Mouse (Mus musculus): ENCODE results near the gene Sbno2. TPM values are rescaled to one million over a fixed set of nuclear protein-coding genes. Genes with fewer than 3 reads are reported as not detected.

The Sbno2 gene
- polyA plus RNA-seq (2016; fragmentation: Nextera tagmentation; extraction: Ambion mirVana), result 15.0 and 15.4 TPM in 2 replicates

DNA sequence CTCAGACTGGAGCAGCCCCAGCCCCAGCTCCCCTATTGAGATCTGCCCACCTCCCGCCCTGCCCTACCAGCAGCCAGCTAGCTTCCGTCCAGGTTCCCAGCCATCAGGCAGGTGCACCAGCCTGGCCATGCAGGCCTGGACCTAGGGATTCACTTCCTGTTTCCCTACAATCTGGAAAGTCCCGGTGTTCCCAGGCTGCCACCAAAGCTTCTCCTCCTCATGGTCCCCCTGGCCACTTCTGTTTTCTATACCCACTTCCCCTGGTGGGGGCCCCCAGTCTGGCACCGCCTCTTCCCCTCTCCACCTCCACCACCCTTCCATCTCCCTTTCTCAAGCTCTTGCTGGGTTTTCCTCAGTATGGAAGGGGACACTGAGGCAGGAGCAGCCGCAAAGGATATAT lies at the start of gene Sbno2:
TSS of gene Sbno2 (minus strand) at position 112 of the 400 bp plus-strand sequence.
- Histone ChIP-seq H3K27ac (peak within 1 kb of the TSS; percentile 42), H3K9me3 (replicated peaks) (no peaks in the 10 kb centered on the region), H3K4me2 (peak within 1 kb of the TSS; percentile 15), H3K27me3 (replicated peaks) (no peaks in the 10 kb centered on the region), H3K9ac (no peak within 1 kb of the TSS), H3K36me3 (0 out of 2 replicates have a peak, but pooled peaks cover 5% of the 10 kb centered on the region), H3K4me1 (peaks cover 54% of the 10 kb centered on the region), H3K4me3 (no peak within 1 kb of the TSS)
- no peak for ATAC-seq
- 52% methylated on average over 5 of the region's 5 CpGs for WGBS (ENCODE audit: insufficient replicate concordance)

DNA sequence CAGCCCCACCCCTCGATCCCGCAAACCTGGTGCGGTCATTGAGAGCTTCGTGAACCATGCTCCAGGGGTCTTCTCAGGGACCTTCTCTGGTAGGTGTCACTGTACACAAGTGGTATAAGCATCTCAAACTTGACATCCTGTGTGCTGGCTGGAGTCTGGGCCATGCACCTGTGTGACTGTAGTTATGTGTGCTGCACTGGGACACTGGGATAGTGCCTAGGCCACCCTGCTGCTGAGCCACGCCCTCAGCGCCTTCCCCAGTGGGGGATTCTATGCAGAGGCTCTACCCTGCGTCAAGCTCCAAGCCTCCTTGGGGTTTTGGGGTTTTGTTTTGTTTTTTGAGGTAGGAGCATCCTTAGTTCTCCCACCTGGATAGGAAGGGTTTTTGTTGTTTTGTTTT lies 49.0 kb upstream of the Sbno2 start:
- peaks cover 80% of the 10 kb centered on the region for H3K36me3 ChIP-seq
- no peaks in the 10 kb centered on the region for H3K9me3 ChIP-seq (replicated peaks)
- WGBS (ENCODE audit: insufficient replicate concordance), result 84% methylated on average over 7 of the region's 7 CpGs
- H3K4me3 ChIP-seq, result no peak overlapping the region
- H3K27me3 ChIP-seq (replicated peaks), result no peaks in the 10 kb centered on the region
- H3K9ac ChIP-seq, result no peak overlapping the region
- no peak for ATAC-seq
- peak overlapping the region; percentile 98; the same call in 1 of the 2 replicates for H3K27ac ChIP-seq
- 0 out of 2 replicates have a peak overlapping the region, but pooled peaks have one; percentile 98 for H3K4me2 ChIP-seq
- peaks cover 98% of the 10 kb centered on the region for H3K4me1 ChIP-seq

DNA sequence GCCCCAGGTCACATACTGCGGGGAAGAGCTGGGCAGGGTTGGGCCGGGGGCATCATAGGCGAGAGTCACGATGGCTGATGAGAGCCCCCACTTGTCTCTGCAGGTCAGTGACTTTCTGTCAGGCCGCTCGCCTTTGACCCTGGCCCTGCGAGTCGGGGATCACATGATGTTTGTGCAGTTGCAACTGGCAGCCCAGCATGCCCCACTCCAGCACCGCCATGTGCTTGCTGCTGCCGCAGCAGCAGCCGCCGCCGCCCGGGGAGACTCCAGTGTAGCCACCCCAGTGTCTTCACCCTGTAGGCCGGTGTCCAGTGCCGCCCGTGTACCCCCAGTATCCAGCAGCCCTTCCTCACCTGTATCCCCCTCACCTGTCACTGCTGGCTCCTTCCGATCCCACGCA lies 48.3 kb upstream of the Sbno2 start:
- Histone ChIP-seq H3K27ac (peak overlapping the region; percentile 98), H3K9ac (no peak overlapping the region), H3K9me3 (replicated peaks) (no peaks in the 10 kb centered on the region), H3K36me3 (peaks cover 80% of the 10 kb centered on the region), H3K4me3 (no peak overlapping the region), H3K4me2 (peak overlapping the region; percentile 98), H3K27me3 (replicated peaks) (no peaks in the 10 kb centered on the region), H3K4me1 (peaks cover 91% of the 10 kb centered on the region)
- ATAC-seq, result no peak
- WGBS (ENCODE audit: insufficient replicate concordance), result 82% methylated on average over 19 of the region's 19 CpGs

DNA sequence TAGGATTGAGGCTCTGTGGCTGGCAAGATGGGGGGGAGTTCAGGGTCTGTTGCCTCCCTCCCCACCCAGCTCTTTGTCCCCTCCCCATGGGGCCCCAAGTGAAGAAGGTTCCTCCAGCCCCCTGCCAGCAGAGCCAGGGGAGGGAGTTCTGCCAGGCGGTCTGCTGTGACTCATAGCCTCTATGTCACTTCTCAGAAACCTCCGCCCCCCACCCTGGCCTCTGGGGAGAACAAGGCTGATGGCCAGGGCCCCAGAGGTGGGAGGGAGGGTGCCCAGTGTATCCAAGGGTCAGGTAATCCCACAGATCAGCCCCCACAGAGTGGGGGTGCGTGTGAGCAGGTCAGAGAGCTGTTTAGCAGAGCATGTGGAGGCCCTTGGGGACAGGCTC lies 47.5 kb upstream of the Sbno2 start:
- Histone ChIP-seq H3K4me2 (peak overlapping the region; percentile 98), H3K9me3 (replicated peaks) (no peaks in the 10 kb centered on the region), H3K4me3 (peak overlapping the region; percentile 85), H3K27me3 (replicated peaks) (no peaks in the 10 kb centered on the region), H3K36me3 (peaks cover 80% of the 10 kb centered on the region), H3K9ac (peak overlapping the region; percentile 91), H3K4me1 (peaks cover 87% of the 10 kb centered on the region), H3K27ac (peak overlapping the region; percentile 98)
- 52% methylated on average over 3 of the region's 3 CpGs for WGBS (ENCODE audit: insufficient replicate concordance)
- ATAC-seq, result no peak

DNA sequence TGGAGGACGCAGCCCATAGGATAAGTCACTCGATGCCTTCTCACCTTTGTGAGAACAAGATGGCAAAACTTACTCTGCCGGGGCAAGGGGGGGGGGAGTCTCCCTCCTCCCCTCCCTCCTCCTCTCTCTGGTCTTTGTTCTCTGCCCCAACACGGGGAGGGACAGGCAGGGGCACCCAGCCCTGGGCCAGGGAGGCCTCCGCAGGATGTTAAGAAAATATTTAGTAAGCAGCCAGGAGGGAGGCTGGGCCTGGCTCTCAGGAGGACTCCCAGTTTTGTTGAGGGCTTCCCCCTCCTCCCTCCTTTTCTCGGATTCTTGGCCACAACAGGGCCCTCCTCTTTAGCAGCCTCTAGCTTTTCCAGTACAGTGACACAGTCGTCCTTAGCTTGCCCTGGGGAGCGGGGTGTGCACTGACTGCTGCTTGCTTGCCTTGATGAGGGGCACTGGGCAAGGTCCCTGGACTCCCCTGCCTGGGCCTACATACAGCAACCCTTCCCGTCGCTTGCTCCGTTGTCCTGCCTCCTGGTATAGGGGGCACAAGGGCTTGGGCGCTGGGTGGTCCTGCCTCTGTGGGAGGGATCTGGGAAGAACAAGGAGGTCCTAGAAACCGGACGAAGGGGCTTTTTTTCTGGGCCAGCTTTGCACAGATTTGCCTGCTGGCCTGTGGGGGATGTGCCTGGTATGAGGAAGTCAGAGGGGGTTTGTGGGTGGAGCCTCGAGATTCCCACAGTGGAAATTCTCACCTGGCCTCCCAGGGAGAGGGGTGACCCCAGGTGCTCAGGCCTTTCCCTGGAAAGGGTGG lies 46.9 kb upstream of the Sbno2 start:
- peak overlapping the region; percentile 85 for H3K4me3 ChIP-seq
- H3K9me3 ChIP-seq (replicated peaks), result no peaks in the 10 kb centered on the region
- peak overlapping the region; percentile 98 for H3K27ac ChIP-seq
- peak overlapping the region; percentile 98 for H3K4me2 ChIP-seq
- H3K27me3 ChIP-seq (replicated peaks), result no peaks in the 10 kb centered on the region
- WGBS (ENCODE audit: insufficient replicate concordance), result 35% methylated on average over 15 of the region's 15 CpGs
- peaks cover 87% of the 10 kb centered on the region for H3K4me1 ChIP-seq
- peak overlapping the region; percentile 91 for H3K9ac ChIP-seq
- peaks cover 76% of the 10 kb centered on the region for H3K36me3 ChIP-seq
- no peak for ATAC-seq

DNA sequence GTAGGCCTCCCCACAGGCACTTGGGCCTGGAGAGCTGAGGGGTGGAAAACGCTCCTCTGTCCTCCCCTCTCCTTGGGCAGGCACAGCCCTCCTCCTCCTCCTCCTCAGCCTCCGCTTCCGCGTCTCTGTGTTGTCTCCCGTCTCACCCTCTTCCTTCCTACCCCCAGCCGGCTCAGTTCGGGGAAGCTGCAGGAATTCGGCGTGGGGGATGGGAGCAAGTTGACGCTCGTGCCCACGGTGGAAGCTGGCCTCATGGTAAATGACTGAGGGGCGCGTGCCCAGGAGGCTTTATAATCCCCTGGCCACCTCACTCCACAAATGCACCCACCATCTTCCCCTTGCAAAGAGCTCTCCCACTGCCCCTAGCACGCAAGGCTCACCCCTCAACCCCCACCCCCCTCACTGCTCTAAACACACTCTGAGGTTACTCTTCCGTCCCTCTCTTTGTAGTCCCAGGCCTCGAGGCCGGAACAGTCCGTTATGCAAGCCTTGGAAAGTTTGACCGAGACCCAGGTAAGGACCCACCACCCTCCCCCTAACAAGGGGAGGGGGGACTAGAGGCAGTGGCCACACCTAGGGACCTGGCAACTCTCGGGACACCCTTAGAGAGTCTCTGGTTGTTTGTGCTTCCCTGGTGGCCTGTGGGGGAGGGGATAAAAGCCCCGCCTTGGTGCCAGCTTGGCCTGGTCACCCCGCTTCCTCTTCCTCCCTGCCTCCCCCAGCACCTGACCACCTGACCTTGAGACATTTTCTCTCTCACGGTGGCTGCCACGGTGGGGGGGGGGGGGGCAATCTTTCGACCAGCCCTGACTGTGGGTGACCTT lies 46.1 kb upstream of the Sbno2 start:
- Histone ChIP-seq H3K36me3 (peaks cover 74% of the 10 kb centered on the region), H3K9ac (peak overlapping the region; percentile 91), H3K27me3 (replicated peaks) (no peaks in the 10 kb centered on the region), H3K9me3 (replicated peaks) (no peaks in the 10 kb centered on the region), H3K4me2 (peak overlapping the region; percentile 98), H3K4me1 (peaks cover 87% of the 10 kb centered on the region), H3K27ac (peak overlapping the region; percentile 98), H3K4me3 (peak overlapping the region; percentile 85)
- ATAC-seq, result no peak
- 5% methylated on average over 24 of the region's 26 CpGs for WGBS (ENCODE audit: insufficient replicate concordance)

DNA sequence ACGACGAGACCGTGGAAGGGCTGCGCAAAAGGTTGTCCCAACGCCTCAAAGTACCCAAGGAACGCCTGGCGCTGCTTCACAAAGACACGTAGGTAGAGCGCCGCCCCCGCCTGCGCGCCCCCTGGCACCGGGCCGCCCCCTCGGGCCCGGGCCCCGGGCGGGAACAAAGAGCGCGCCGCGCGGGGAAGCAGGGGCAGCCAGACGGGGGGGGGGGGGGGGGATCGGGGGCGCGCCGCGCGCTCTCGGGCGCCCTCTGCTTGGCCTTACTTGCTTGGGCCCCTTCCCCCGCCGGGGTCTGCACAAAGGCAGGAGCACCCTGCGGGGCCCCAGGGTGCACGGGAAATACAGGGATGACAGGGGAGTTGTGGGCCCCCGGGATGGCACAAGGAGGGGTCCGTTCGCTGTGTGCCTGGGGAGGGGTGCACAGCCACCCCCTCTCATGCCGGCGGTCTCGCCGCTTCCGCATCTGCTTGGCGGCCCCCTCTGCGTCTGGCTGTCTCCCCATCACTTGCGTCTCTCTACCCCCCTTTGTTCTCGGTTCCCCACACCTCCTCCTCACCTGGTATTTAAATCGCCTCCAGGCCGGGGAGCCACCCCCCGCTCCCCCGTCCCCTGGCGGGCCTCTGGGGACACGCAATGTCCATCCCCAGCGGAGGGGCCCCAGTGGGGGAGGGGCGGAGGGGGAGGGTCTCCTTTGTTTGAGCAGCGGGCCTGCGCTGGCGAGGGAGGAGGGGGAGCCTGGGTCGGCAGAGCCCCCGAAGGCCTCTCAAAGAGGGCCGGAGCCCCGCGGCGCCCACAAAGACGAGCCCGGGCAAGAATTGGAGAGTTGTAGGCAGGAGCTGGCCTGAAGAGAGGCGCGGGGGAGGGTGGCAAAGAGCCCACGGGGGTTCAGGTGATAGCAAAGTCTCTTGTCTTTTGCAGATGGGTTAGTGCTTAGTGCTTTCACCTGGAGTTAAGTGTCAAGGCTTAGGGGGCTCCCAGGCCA lies 45.1 kb upstream of the Sbno2 start:
- WGBS (ENCODE audit: insufficient replicate concordance), result under 1% methylated on average over 61 of the region's 71 CpGs

DNA sequence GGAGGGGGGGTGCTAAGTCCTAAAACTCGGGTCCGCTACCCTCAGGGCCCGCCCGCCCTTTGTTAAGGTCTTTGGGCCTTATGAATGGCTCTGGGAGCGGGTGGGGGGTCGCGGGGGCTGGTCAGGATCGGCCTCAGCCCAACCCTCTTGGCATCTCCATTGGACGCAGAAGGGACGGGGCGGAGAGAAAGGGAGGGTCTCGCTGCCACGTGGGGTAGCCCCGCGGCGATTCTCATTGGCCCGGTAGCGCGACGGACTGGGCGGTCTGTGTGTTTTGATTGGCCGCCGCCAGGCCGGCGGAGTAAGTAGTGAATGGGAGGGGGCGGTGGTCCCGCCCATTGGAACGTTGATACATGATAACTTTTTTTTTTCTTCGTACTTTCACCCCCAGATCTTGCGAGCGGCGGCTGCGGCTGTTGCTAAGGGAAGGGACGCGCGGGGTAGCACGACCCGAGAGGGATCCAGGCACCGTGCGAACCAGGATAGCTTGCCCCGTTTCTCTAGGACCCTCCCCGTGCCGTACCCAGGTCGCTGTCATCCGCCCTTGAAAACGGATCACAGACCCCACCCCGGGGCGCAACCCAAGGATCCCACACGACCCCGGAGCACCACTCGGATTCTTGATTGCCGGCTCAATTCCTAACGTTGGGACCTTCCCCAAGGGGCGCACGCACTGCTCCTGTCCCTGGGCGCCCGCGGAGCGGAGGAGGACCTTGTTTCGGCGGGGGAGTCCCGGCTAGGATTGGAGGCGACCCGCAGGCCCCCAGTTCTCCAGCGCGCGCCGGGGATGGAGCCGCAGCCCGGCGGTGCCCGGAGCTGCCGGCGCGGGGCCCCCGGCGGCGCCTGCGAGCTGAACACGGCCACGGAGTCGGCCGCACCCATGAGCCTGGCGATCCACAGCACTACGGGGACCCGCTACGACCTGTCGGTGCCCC lies 44.2 kb upstream of the Sbno2 start:
- Histone ChIP-seq H3K36me3 (peaks cover 73% of the 10 kb centered on the region), H3K27ac (peak overlapping the region; percentile 98), H3K4me3 (peak overlapping the region; percentile 85), H3K4me1 (peaks cover 87% of the 10 kb centered on the region), H3K9me3 (replicated peaks) (no peaks in the 10 kb centered on the region), H3K9ac (peak overlapping the region; percentile 91), H3K4me2 (peak overlapping the region; percentile 98), H3K27me3 (replicated peaks) (no peaks in the 10 kb centered on the region)
- under 1% methylated on average over 88 of the region's 88 CpGs for WGBS (ENCODE audit: insufficient replicate concordance)
- ATAC-seq, result peak; percentile 75

More for the DNA sequence above, 45.1 kb upstream of the Sbno2 start:
- Histone ChIP-seq H3K9me3 (replicated peaks) (no peaks in the 10 kb centered on the region), H3K4me1 (peaks cover 87% of the 10 kb centered on the region), H3K27me3 (replicated peaks) (no peaks in the 10 kb centered on the region), H3K4me3 (peak overlapping the region; percentile 85), H3K27ac (peak overlapping the region; percentile 98), H3K9ac (peak overlapping the region; percentile 91), H3K36me3 (peaks cover 73% of the 10 kb centered on the region), H3K4me2 (peak overlapping the region; percentile 98)
- ATAC-seq, result no peak

DNA sequence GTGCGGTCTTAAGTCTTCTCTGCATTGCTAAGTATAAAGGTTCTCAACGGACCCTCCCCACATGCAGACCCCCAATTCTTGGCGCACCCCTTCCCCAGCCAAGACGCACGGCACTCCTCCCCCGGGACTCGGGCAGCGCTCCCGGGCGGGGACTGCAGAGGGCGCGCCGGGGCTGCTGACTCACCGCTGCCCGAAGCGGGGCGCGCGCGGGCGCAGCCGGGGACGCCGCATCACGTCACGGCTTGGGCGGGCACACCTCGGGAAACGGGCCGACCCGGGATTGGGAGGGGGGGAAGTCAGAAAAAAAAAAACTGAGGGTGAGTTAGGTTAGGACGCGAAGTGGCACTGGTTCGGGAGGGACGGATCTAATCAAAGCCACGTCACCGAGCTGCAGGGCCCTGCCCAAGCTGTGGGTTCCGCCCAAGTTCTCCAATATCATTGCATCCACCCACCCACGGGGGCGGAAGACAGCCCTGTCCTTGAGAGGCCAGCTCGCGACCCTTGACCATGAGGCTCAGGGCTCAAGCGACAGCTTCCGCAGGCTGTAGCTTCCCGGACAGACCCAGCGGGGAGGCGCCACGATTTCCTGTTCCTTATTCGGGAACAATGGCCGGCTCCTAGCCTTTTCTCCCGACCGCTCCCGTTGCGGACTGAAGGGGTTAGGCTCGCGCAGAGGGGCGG lies 43.4 kb upstream of the Sbno2 start:
- peaks cover 73% of the 10 kb centered on the region for H3K36me3 ChIP-seq
- under 1% methylated on average over 51 of the region's 57 CpGs for WGBS (ENCODE audit: insufficient replicate concordance)
- peaks cover 87% of the 10 kb centered on the region for H3K4me1 ChIP-seq
- peak overlapping the region; percentile 91 for H3K9ac ChIP-seq
- ATAC-seq, result peak; percentile 62
- no peaks in the 10 kb centered on the region for H3K27me3 ChIP-seq (replicated peaks)
- H3K27ac ChIP-seq, result peak overlapping the region; percentile 98
- peak overlapping the region; percentile 98 for H3K4me2 ChIP-seq
- H3K4me3 ChIP-seq, result peak overlapping the region; percentile 85
- H3K9me3 ChIP-seq (replicated peaks), result no peaks in the 10 kb centered on the region

All from liver, embryonic 12.5 days (tissue).